ENCODE assay signal across 17 mouse cellular contexts in genomic region chr6:10443206-10443605, GRCm38 (mm10).
"Had no signal": no experiment of that assay in that cellular context is flagged by ENCODE, and none has a peak within 500 bp of the region (broad histone marks: within the 10 kb centered on the region; RNA-seq: fewer than 3 reads in every experiment).

No protein-coding gene starts in this region.

- DNase-seq: left cerebral cortex, postnatal 4 days; liver; liver, embryonic 13.5 days; liver, postnatal 0 days; lung, adult 18-20 months; lung, adult 2 months; lung, embryonic 14.5 days; lung, postnatal 10 days; lung, postnatal 14 days; lung, postnatal 36 days; lung, postnatal 4 days; midbrain, embryonic 14.5 days had no signal

- ATAC-seq: liver, embryonic 12.5 days; liver, postnatal 0 days; lung, postnatal 0 days; midbrain, embryonic 13.5 days; midbrain, embryonic 15.5 days; midbrain, embryonic 16.5 days had no signal
